Mouse (Mus musculus) kidney, embryonic 16.5 days (tissue): ENCODE results near the gene Zfand3. TPM values are rescaled to one million over a fixed set of nuclear protein-coding genes. Genes with fewer than 3 reads are reported as not detected.

Experiments used
- ATAC-seq: fragments of 200-750 bp; cut with Nextera tagmentation; 2 replicates; pipeline ENCODE4 v1.8.0; 2017; ENCODE audit warnings: moderate TSS enrichment; ENCODE audit not compliant: low FRiP score, low TSS enrichment
- H3K27ac ChIP-seq: fragments of 300-500 bp; sonication (generic); 2 replicates; pipeline ENCODE4 v1.5.1; 2014; ENCODE audit warnings: low read length
- H3K27me3 ChIP-seq: fragments of 300-500 bp; sonication (generic); 2 replicates; pipeline ENCODE4 v1.6.1; 2014; ENCODE audit warnings: low read length, control low read depth, mixed read lengths; ENCODE audit not compliant: insufficient read depth
- H3K36me3 ChIP-seq: fragments of 300-500 bp; sonication (generic); 2 replicates; pipeline ENCODE4 v1.6.1; 2014; ENCODE audit warnings: low read length, control low read depth, mixed read lengths; ENCODE audit not compliant: insufficient read depth
- H3K4me1 ChIP-seq: fragments of 300-500 bp; sonication (generic); 2 replicates; pipeline ENCODE4 v1.6.1; 2014; ENCODE audit warnings: low read length, control low read depth, mixed read lengths; ENCODE audit not compliant: insufficient read depth
- H3K4me2 ChIP-seq: fragments of 300-500 bp; sonication (generic); replicated peaks from 2 replicates; pipeline ENCODE4 v1.6.1; 2014; ENCODE audit warnings: low read depth, low read length
- H3K4me3 ChIP-seq: fragments of 300-500 bp; sonication (generic); 2 replicates; pipeline ENCODE4 v1.5.1; 2014; ENCODE audit warnings: mild to moderate bottlenecking, low read length
- H3K9ac ChIP-seq: fragments of 300-500 bp; sonication (generic); replicated peaks from 2 replicates; pipeline ENCODE4 v1.6.1; 2014; ENCODE audit warnings: low read length
- H3K9me3 ChIP-seq: fragments of 300-500 bp; sonication (generic); 2 replicates; pipeline ENCODE4 v1.6.1; 2016; ENCODE audit warnings: low read length, control low read depth
- WGBS: fragments of 180-500 bp; shearing (Covaris S2); extraction: QIAGEN DNeasy Blood & Tissue Kit; methylation state at CpG from one replicate; pipeline ENCODE4 v1.1.7; 2014; 5-methylcytosine and 5-hydroxymethylcytosine counted together
- polyA plus RNA-seq: library from polyadenylated mRNA; unstranded; fragments of >200 nt; fragmentation: Nextera tagmentation; extraction: Ambion mirVana; gene quantifications from 2 replicates; pipeline ENCODE4 v1.2.1, GENCODE M21; 2015

Gene Zfand3
- polyA plus RNA-seq, 1 experiment from 2014 or later = 62.0 TPM

DNA sequence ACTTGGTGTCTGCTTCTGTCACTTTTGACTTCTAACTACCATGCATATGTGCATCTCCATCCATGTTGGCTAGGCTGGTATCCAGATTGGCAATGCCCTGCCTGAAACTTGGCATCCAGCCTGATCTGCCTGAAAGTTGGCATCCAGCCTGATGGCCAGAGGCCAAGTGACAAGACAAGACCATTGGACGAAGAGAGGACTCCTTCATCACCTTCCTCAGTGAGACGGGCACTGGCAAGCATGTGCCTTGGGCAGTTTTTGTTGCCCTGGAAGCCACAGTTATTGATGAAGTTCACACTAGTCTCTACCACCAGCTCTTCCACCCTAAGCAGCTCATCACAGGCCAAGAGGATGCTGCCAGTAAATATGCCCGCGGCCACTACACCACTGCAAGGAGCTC, 172.9 kb downstream of the Zfand3 start:
- H3K27me3 ChIP-seq = no peaks in the 10 kb centered on the region
- 88% methylated on average over 4 of the region's 4 CpGs for whole genome bisulfite sequencing
- no peaks in the 10 kb centered on the region; the same call in 1 of the 2 replicates for H3K4me1 ChIP-seq
- no peak overlapping the region for H3K9ac ChIP-seq
- no peak for ATAC-seq
- H3K27ac ChIP-seq = no peak overlapping the region
- no peaks in the 10 kb centered on the region for H3K9me3 ChIP-seq
- no peak overlapping the region for H3K4me2 ChIP-seq
- H3K36me3 ChIP-seq = peaks cover 6% of the 10 kb centered on the region; the same call in 1 of the 2 replicates
- no peak overlapping the region for H3K4me3 ChIP-seq

DNA sequence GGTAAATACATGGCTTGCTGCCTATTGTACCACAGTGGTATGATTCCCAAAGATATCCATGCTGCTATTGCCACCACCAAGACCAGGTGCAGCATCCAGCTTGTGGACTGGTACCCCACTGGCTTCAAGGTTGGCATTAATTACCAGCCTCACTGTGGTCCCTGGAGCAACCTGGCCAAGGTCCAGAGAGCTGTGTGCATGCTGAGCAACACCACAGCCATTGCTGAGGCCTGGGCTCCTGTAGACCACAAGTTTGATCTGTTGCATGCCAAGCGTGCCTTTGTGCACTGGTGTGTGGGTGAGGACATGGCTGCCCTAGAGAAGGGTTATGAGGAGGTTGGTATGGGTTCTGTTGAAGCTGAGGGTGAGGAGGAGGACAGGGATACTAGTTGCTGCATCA, 173.9 kb downstream of the Zfand3 start:
- 76% methylated on average over 1 of the region's 1 CpGs for WGBS
- Histone ChIP-seq H3K4me3 (no peak overlapping the region), H3K27me3 (no peaks in the 10 kb centered on the region), H3K27ac (no peak overlapping the region), H3K9ac (no peak overlapping the region), H3K4me2 (no peak overlapping the region), H3K36me3 (peaks cover 6% of the 10 kb centered on the region; the same call in 1 of the 2 replicates), H3K9me3 (no peaks in the 10 kb centered on the region), H3K4me1 (no peaks in the 10 kb centered on the region; the same call in 1 of the 2 replicates)
- no peak for ATAC-seq

DNA sequence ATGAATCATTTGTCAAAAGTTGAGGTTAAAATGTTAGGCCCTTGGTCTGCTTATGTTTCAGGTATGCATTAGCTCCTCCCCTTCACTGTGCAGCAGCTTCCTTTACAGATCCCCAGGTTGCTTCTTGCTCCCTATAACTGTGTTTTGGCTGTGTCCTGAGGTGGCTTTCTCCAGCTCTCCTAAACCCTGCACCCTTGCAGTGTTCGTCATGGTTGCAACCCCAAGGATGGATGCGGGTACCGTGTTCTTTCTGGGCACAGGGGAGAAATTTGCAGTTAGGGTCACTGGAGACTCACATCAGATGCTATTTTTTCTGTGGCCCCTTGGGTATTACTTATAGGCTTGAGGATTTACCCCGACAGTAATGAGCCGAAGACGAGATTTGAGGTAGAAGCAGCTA, 175.7 kb downstream of the Zfand3 start:
- Histone ChIP-seq H3K27ac (no peak overlapping the region), H3K4me2 (no peak overlapping the region), H3K9me3 (no peaks in the 10 kb centered on the region), H3K27me3 (no peaks in the 10 kb centered on the region), H3K4me3 (no peak overlapping the region), H3K9ac (no peak overlapping the region), H3K36me3 (peaks cover 6% of the 10 kb centered on the region; the same call in 1 of the 2 replicates), H3K4me1 (no peaks in the 10 kb centered on the region; the same call in 1 of the 2 replicates)
- 82% methylated on average over 6 of the region's 6 CpGs for WGBS
- ATAC-seq = no peak

DNA sequence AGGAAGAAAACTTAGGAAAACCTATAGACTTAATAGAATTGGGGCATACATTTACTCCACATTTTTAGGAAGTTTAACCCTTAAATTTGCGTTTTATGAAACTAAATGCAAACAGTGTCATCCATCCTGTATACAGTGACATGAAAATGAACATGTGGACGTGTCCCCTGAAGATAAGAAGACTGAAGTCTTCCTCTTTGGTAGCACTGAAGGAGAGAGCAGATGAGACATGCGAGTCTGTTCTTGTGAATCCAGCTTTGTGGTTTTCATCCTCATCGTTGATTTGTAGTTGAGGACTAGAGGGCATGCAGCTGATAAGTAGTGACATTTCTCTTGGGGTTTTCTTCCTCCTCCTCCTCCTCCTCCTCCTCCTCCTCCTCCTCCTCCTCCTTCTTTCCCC, 177.0 kb downstream of the Zfand3 start:
- Histone ChIP-seq H3K4me2 (no peak overlapping the region), H3K9me3 (no peaks in the 10 kb centered on the region), H3K9ac (no peak overlapping the region), H3K4me3 (no peak overlapping the region), H3K27ac (no peak overlapping the region), H3K4me1 (no peaks in the 10 kb centered on the region; the same call in 1 of the 2 replicates), H3K27me3 (no peaks in the 10 kb centered on the region), H3K36me3 (peaks cover 6% of the 10 kb centered on the region; the same call in 1 of the 2 replicates)
- WGBS = 86% methylated on average over 4 of the region's 4 CpGs
- no peak for ATAC-seq

DNA sequence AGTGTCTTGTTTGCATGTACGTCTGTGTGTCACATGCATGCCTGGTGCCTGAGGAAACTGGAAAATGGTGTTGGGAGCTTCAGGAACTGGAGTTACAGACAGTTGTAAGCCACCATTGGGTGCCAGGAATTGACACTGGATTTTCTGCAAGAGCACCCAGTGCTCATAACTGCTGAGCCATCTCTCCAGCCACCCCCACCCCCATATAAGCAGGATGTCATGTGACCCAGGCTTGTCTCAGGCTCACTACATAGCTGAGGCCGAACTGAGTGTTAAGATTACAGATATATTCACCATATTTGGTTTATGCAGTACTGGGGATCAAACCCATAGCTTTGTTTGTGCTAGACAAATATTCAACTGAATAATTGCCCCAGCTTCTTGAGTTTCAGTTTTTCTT, 177.5 kb downstream of the Zfand3 start:
- Histone ChIP-seq H3K9me3 (no peaks in the 10 kb centered on the region), H3K4me2 (no peak overlapping the region), H3K4me1 (peaks cover 2% of the 10 kb centered on the region; the same call in 1 of the 2 replicates), H3K27me3 (no peaks in the 10 kb centered on the region), H3K36me3 (peaks cover 6% of the 10 kb centered on the region; the same call in 1 of the 2 replicates), H3K4me3 (no peak overlapping the region), H3K9ac (no peak overlapping the region), H3K27ac (no peak overlapping the region)
- ATAC-seq = no peak
- WGBS = 82% methylated on average over 2 of the region's 2 CpGs

GRCm38 (mm10) chr17:30183561-30183960, 179.0 kb downstream of the Zfand3 start:
- Histone ChIP-seq H3K27ac (no peak overlapping the region), H3K9me3 (no peaks in the 10 kb centered on the region), H3K4me3 (no peak overlapping the region), H3K27me3 (no peaks in the 10 kb centered on the region), H3K9ac (no peak overlapping the region), H3K4me1 (peaks cover 16% of the 10 kb centered on the region), H3K36me3 (no peaks in the 10 kb centered on the region), H3K4me2 (no peak overlapping the region)
- 91% methylated on average over 6 of the region's 6 CpGs for WGBS
- ATAC-seq = no peak

DNA sequence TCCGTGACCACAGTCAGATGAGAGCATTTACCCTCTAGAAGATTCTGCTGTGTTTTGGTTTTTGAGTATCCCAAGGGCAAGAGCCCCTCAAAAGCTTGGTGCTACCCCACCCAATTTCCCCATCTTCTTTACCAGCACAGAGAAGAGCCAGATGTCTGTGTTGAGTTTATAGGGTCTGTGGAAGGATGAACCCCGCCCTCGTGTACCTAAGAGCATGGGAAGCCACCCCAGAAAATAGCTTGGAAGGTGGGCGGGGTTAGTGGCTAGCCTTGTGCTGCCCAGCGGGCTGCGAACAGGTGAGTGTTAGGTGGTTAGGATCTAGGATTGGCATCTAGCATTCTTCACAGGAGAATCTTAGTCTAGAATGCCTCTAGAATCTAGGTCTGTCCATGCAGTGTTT, 182.6 kb downstream of the Zfand3 start:
- H3K4me3 ChIP-seq = no peak overlapping the region

DNA sequence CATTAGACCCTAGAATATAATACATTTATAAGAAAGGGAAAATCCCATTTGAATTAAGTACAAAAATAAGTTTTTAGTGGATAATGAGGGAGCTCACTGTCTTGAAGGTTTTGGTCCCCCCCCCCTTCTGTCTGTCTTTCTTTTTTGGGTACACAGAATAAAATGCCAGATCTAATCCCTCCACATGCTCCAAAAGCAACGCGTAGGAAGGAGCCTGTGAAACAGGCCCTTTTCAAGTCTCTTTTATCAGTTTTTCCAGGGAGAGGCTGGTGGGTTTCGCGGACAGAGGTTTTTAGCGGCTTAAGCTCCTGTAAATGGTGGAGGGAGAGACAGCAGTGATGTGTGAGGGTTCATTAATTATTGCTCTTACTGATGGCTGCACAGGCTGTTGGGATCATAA, 183.0 kb downstream of the Zfand3 start:
- Histone ChIP-seq H3K4me3 (no peak overlapping the region), H3K4me2 (no peak overlapping the region), H3K27me3 (no peaks in the 10 kb centered on the region), H3K9me3 (no peaks in the 10 kb centered on the region), H3K36me3 (no peaks in the 10 kb centered on the region), H3K27ac (no peak overlapping the region), H3K9ac (0 out of 2 replicates have a peak overlapping the region, but pooled peaks have one; percentile 9), H3K4me1 (peaks cover 39% of the 10 kb centered on the region)
- no peak for ATAC-seq
- WGBS = 45% methylated on average over 5 of the region's 5 CpGs

More for the DNA sequence above, 182.6 kb downstream of the Zfand3 start:
- Histone ChIP-seq H3K4me1 (peaks cover 39% of the 10 kb centered on the region), H3K9ac (no peak overlapping the region), H3K4me2 (no peak overlapping the region), H3K9me3 (no peaks in the 10 kb centered on the region), H3K27ac (no peak overlapping the region), H3K27me3 (no peaks in the 10 kb centered on the region), H3K36me3 (no peaks in the 10 kb centered on the region)
- WGBS = 81% methylated on average over 6 of the region's 6 CpGs
- no peak for ATAC-seq

- Histone ChIP-seq H3K4me2 (no peak overlapping the region), H3K9me3 (no peaks in the 10 kb centered on the region), H3K4me3 (no peak overlapping the region), H3K4me1 (peaks cover 39% of the 10 kb centered on the region), H3K9ac (peak overlapping the region; percentile 9; the same call in 1 of the 2 replicates), H3K27me3 (no peaks in the 10 kb centered on the region), H3K27ac (peak overlapping the region; percentile 65), H3K36me3 (no peaks in the 10 kb centered on the region)
- WGBS = 27% methylated on average over 20 of the region's 20 CpGs
- ATAC-seq = peak; percentile 59
Measured at GRCm38 (mm10) chr17:30188031-30188981, 183.8 kb downstream of the Zfand3 start.

DNA sequence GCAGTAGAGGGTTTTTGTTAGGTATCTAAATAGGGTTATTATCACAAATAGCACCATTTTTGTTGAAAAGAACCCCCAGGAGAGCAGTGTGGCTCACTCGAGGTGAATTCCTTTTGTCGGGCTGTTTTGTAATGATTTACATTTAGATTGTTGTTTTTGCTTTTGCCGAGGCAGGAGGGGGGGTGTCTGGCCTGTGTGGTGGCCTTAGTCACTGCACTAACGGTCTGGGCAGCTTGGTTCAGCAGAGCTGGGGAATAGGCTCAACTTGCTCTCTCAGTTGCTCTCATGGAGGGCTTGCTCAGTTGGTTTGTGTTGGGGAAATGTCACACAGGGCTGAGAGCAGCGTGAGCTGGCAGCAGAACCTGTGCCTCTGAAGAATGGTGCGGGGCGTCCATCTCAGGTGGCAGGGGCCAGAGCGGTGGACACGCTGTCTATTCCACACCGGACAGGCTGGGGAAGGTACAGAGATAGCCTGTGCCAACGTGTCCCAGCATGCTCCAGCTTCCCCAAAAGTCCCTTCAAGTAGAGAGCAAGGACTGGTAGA, 186.6 kb downstream of the Zfand3 start:
- H3K36me3 ChIP-seq = no peaks in the 10 kb centered on the region
- H3K9me3 ChIP-seq = no peaks in the 10 kb centered on the region
- no peaks in the 10 kb centered on the region for H3K27me3 ChIP-seq
- no peak overlapping the region for H3K4me3 ChIP-seq
- no peak overlapping the region for H3K9ac ChIP-seq
- 61% methylated on average over 11 of the region's 11 CpGs for WGBS
- peaks cover 39% of the 10 kb centered on the region for H3K4me1 ChIP-seq
- ATAC-seq = no peak
- H3K4me2 ChIP-seq = no peak overlapping the region
- no peak overlapping the region for H3K27ac ChIP-seq
